Mouse (Mus musculus) ES-Bruce4 (cell line): ENCODE measurements at regions not wholly inside any gene's neighbourhood (a gene's known extent, or its start where the extent isn't known, plus 50 kb on each side); places are given as distances from the start of the nearest gene placed in this dataset.

Experiments used
- CTCF ChIP-seq: IDR thresholded peaks from one replicate; pipeline ENCODE4 v1.8.1; 2011; ENCODE audit warnings: low read depth, low read length
- POLR2A ChIP-seq: IDR thresholded peaks from one replicate; pipeline ENCODE4 v1.8.1; 2011; ENCODE audit warnings: low read length; ENCODE audit not compliant: insufficient read depth

- TF ChIP-seq POLR2A (no peak), CTCF (no peak)
These were observed 170.3 kb upstream of the Dapk1 start for GRCm38 (mm10) chr13:60431412-60431811.
